Mouse (Mus musculus): ENCODE results near the gene Smoc1.

The Smoc1 gene

GRCm38 (mm10) chr12:81026277-81026994 lies at the start of gene Smoc1:
Gene Smoc1, plus strand, starts transcription at chr12:81026808.
- DNase-seq (ENCODE audit: low read depth, low spot score): peak; percentile 85

GRCm38 (mm10) chr12:80982326-80982725 lies 44.3 kb upstream of the Smoc1 start:
- peak; percentile 78 for DNase-seq (ENCODE audit: low read depth, low spot score)

DNA sequence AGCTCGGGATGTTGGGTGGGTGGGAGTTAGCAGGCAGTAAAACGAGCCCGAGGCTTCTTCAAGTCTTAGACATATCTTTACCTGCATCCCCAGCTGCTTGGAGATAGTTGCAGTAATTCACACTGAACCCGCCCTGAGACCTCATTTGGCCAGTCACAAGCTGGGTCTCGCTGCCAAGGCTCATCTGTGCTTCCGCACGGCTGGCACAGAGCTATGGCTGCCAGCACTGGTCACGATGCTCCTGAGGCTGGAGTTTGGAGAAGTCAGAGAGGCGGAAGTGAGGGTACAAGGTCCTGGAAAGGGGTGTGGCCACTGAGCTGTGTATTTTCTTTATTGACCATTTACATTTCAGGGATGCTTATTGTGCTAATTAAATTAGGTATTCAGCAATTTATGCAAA lies 42.9 kb upstream of the Smoc1 start:
- DNase-seq (ENCODE audit: low read depth, low spot score): no peak

DNA sequence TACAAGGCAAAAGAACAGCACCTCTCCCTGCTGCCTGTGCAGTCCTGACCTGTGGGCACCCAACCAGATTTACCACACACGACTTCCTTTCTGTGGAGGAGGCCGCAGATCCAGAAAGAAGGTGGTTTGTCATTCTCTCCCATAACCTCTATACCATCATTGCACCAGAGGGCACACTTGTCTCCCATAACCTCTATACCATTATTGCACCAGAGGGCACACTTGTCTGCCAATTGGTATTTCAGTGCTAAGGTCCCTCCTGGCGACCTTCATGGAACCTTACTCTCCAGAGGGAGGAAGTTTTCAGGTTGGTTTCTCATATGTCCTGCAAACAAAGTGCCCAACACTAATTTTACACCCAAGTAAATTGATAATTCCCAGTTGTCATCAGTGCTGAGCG lies 40.0 kb upstream of the Smoc1 start:
- DNase-seq (ENCODE audit: low read depth, low spot score): no peak

- no peak for DNase-seq (ENCODE audit: low read depth, low spot score)
These were observed 38.3 kb upstream of the Smoc1 start for GRCm38 (mm10) chr12:80988286-80988685.

- no peak for DNase-seq (ENCODE audit: low read depth, low spot score)
These were observed 35.6 kb upstream of the Smoc1 start for GRCm38 (mm10) chr12:80990901-80991445.

GRCm38 (mm10) chr12:80991806-80992205 lies 34.8 kb upstream of the Smoc1 start:
- DNase-seq (ENCODE audit: low read depth, low spot score): no peak

DNA sequence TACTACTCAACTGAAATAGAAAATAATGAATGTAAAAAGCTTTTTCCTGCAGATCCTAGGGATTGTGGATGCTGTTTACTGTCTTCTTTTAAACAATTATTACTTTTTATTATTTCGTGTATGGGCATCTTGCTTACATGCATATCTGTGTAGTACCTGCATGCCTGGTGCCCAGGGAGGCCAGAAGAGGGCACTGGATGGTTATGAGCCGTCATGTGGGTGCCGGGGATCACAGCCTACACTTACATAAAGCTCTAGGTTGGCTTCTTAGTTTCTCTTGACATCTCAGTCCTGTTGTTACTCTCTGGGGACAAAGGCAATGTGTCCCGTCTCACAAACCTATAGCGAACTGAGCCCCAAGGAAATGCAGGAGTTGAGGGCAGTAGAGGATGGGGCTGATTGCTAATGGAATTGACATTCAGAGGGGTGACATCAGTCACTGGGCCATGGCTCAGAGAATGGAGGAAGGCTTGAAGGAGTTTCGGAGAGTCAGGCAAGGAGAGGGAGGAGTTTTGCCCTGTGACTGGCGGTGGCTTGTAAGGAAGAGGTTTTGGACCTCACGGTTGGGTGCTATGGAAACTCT lies 34.0 kb upstream of the Smoc1 start:
- no peak for DNase-seq (ENCODE audit: low read depth, low spot score)

GRCm38 (mm10) chr12:80993773-80994172 lies 32.8 kb upstream of the Smoc1 start:
- DNase-seq (ENCODE audit: low read depth, low spot score): no peak

DNA sequence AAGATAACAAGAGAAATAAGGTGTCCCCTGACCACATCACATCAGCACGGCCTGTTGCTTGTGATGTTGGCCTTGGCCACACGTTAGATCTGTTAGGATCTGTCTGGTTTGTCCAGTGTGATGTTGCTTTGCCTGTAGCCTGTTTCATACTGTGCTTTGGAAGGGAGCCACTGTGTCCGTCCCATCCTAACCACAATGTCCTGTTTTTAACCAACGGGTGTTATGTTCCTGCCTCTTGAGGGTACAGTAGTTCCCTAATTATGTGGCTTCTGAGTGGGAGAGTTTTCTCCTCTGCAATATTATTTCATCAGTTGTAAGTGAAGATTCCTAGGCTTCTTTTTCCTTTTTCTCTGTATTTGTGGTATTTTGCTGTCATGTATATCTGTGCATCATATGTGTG lies 31.3 kb upstream of the Smoc1 start:
- DNase-seq (ENCODE audit: low read depth, low spot score): no peak

DNA sequence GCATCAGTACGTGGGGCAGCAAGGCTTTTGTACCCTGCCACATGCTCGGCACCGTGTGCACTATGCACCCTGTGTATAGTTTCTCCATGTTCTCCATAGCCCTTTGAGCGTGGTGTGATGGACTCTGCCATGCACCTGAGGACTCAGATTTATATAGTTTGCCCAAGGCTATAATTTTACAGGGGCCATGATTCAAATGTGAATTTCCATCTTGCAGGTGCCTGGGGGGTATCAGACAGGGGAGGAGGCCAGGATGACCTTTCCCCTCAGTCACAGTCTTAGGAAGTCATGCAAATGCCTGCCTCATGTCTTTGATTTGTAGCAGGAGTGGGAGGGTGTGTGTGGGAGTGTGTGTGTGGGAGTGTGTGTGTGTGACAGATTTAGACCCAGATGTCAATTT lies 29.0 kb upstream of the Smoc1 start:
- DNase-seq (ENCODE audit: low read depth, low spot score): no peak

- peak; percentile 74 for DNase-seq (ENCODE audit: low read depth, low spot score)
These were observed 27.9 kb upstream of the Smoc1 start for GRCm38 (mm10) chr12:80998528-80999221.

DNA sequence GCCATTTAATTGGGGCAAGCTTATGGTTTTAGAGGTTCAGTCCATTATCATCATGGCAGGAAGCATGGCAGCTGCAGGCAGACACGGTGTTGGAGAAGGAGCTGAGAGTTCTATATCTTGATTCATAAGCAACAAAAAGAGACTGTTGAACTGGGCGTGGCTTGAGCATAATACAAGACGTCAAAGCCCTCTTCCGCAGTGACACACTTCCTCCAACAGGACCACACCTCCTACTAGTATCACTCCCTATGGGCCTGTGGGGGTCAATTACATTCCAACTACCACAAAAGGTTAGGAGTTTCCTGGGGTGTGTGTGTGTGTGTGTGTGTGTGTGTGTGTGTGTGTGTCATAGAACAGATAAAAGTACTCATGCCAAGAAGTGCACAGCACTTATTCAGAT lies 25.7 kb upstream of the Smoc1 start:
- no peak for DNase-seq (ENCODE audit: low read depth, low spot score)

DNA sequence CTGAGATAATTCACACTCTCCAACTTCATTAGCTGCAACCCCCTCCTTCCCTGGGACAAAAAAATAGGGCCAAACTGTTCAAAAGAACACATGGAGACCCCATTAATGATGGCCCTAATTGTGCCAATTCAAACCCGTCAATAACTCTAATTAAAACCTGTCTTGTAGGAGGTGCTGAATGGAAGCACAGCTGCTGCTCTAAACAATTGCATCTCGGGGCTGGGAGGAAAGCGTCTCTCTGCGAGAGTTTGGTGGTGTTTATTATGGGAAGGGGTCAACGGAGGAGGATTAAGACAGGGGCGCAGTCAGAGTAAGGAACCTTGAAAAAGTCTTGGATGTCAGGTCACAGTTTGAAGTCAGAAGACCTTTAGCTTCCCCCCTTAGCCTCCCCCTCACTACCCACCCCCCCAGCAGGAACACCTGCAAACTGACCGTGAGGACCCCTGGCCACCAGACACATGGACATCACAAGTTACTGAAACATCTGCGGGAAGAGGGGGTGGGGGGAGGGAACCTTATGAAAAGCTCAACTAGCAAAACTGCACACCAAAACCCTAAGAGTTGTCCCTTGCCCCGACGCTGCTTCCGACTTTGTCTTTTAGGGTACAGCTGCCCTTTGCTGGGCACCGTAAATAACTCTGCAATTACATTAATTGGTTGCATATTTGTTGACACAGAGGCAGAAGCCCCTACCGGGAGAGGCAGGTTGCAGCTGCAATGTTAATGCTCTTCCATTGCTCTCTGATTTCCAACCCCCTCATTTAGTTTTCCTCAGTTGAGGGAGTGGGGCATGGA lies 23.6 kb upstream of the Smoc1 start:
- peak; percentile 23 for DNase-seq (ENCODE audit: low read depth, low spot score)

DNA sequence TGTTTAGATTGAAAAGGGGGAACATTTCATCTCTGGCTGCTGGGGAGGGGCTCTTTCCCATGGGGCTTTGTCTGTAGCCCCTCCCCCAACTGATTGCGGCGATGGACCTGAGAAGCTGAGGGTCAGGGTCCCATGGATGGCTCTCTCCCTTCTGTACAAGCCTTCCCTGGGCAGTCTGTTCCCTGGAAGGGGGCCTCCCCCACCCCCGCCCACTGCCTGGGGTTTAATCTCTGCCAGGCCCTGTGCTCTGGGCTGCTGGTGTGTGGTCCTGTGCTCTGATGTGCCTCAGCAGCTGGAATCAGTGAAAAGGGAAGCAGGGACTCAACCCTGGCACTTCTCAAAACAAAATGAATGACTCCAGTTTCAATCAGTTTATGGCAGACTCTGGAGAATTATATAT lies 16.8 kb upstream of the Smoc1 start:
- DNase-seq (ENCODE audit: low read depth, low spot score): peak; percentile 28

DNA sequence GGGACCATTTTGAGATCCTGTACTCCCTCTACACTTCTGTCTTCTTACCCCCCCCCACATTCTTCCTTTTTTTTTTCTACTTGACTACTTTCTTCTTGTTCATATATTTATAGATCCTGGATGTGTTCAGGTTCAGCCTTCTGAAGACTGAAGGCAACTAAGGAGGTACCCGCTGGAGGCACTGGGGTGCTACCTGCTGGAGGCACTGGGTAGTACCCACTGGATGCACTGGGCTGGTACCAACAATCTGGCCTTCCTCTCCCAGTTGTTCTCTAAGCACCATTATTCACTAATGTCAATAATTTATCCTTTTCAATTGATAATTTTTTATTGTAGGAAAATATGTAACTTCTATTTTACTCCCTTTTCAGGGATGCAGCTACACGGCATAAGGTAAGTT lies 14.6 kb upstream of the Smoc1 start:
- DNase-seq (ENCODE audit: low read depth, low spot score): no peak

GRCm38 (mm10) chr12:81013496-81013895 lies 13.1 kb upstream of the Smoc1 start:
- no peak for DNase-seq (ENCODE audit: low read depth, low spot score)

GRCm38 (mm10) chr12:81017624-81018023 lies 9.0 kb upstream of the Smoc1 start:
- DNase-seq (ENCODE audit: low read depth, low spot score): no peak

DNA sequence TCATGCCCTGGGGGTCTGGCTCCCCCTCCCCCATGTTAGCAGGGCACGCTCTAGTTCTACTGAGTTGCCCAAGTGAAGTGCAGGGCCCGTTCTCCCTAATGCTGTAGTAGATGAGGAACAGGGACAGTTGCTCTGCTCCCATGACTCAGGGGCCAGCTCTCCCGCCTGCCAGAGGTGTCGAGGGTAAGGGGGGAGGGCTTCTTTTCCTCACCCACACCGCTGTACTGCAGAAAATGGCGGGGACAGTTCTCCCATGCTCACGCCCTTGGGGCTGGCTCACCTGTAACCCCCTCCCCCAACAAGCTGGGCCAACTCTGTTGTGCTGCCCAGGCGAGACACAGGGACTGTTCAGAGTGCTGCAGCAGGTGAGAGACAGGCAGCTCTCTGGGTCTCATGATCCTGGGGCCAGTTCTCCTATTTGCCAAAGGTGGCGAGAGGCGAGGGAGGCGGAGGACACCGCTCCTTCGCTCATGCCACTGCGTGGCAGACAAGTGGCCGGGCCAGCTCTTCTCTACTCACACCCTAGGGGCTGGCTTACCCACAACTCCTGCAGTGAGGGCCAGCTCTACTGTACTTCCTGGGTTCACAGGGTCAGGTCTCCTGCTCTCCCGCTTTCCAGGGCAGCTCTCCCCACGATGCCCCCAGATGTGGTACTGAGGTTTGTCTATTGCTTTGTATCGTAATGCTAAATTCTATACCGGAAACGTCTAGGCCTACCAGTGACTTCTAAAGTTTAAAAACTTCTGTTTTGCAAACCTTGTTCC lies 7.9 kb upstream of the Smoc1 start:
- DNase-seq (ENCODE audit: low read depth, low spot score): no peak

DNA sequence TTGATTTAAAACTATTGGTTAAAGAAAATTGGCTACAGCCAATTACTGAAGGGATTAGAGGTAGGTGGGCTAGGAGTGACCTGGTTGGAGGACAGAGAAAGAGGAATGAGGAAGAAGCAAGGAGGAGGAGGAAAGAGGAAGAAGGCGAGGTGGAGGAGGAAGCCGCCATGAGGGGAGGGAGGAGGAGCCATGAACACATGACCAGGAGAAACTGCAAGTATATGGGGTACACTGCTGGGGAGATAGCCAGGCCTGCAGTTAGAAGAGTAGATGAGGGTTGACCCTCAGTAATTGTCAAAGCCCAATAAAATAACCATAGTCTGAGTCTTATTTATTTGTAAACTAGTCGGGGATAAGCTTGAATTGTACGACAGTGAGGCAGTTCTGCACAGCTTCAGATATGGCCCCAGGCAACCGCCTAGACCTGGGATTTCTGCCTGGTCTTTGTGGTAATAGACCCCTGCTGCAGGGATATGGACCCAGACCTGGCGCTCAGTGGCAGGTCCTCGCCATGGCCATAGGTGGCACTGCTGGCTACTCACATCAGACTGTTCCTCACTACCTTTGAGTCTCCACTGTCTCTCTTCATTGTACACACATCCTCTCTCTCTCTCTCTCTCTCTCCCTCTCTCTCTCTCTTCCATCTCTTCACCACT lies 7.2 kb upstream of the Smoc1 start:
- DNase-seq (ENCODE audit: low read depth, low spot score): no peak

DNA sequence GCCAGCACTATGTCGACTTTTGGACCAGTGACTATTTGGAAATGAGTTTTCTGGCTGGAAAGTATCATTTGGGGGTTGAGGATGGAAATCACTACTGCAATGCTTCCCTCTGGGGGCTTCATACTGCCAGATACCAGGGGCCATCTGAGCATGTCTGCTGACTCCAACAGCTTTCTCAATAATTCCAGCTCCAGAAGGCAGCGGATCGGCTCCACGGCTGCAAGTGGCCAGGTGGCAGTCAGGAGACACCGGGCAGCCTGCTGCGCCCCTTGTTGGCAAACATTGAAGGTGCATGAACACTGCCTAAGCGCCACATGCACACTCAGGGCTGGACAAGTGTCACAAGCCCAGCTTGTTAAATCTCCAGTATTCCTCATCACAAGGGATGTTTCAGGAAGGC lies 2.2 kb upstream of the Smoc1 start:
- DNase-seq (ENCODE audit: low read depth, low spot score): no peak

All from mesoderm, embryonic 11.5 days (tissue).